Mouse (Mus musculus) CH12.LX (cell line): Measurements from ENCODE around the gene Lmna. TPM values are rescaled to one million over a fixed set of nuclear protein-coding genes. Genes with fewer than 3 reads are reported as not detected.

Experiments
- DNase-seq: peaks from one replicate; pipeline ENCODE4 v3.0.0-alpha.2; 2013; ENCODE audit errors: extremely low read depth
- H3K27ac ChIP-seq: 2 replicates; pipeline ENCODE4 v1.5.1; 2012; ENCODE audit warnings: low read depth, mild to moderate bottlenecking, control low read depth, moderate library complexity; ENCODE audit not compliant: insufficient read depth
- H3K27me3 ChIP-seq: replicated peaks from 2 replicates; pipeline ENCODE3; 2012; ENCODE audit warnings: inconsistent platforms
- H3K36me3 ChIP-seq, 2 experiments: replicated peaks in 1 of 2; 2 replicates each; pipeline versions ENCODE3 to v1.6.1; 2012; ENCODE audit warnings: inconsistent platforms in 1 of 2, low read length in 1 of 2, mild to moderate bottlenecking in 1 of 2, mixed read lengths in 1 of 2, moderate library complexity in 1 of 2; ENCODE audit not compliant: control insufficient read depth in 1 of 2, insufficient read depth in 1 of 2
- H3K4me1 ChIP-seq, 2 experiments: 2 replicates each; pipeline ENCODE4 v1.6.1; 2012; ENCODE audit warnings: inconsistent platforms in 1 of 2, moderate library complexity in 1 of 2; ENCODE audit not compliant: insufficient read depth in 2 of 2, control insufficient read depth in 1 of 2
- H3K4me2 ChIP-seq: 2 replicates; pipeline ENCODE4 v1.6.1; 2012; ENCODE audit warnings: low read depth, mild to moderate bottlenecking, control low read depth; ENCODE audit not compliant: poor library complexity, insufficient read depth, severe bottlenecking
- H3K4me3 ChIP-seq, 3 experiments: fragments of 150-350 bp in 1 of 3; sonication (generic) in 1 of 3; replicated peaks in 1 of 3; 2 replicates each; pipeline versions ENCODE3 to v1.5.1; 2011 to 2012; ENCODE audit warnings: low read depth in 2 of 3, low read length in 2 of 3, mild to moderate bottlenecking in 2 of 3, moderate library complexity in 2 of 3, control low read depth in 1 of 3, improper control_type of control experiment in 1 of 3, inconsistent platforms in 1 of 3, mixed read lengths in 1 of 3; ENCODE audit not compliant: poor library complexity in 1 of 3
- H3K79me2 ChIP-seq: replicated peaks from 2 replicates; pipeline ENCODE4 v1.6.1; 2012; ENCODE audit warnings: mild to moderate bottlenecking, moderate library complexity; ENCODE audit not compliant: control insufficient read depth, poor library complexity, insufficient read depth, severe bottlenecking; ENCODE audit errors: extremely low read depth
- H3K9ac ChIP-seq: 2 replicates; pipeline ENCODE4 v1.6.1; 2012; ENCODE audit warnings: low read depth, mild to moderate bottlenecking, control low read depth, moderate library complexity; ENCODE audit not compliant: insufficient read depth
- H3K9me3 ChIP-seq: replicated peaks from 2 replicates; pipeline ENCODE3; 2012; ENCODE audit warnings: low read length, inconsistent platforms, mixed read lengths
- ELF1 ChIP-seq: IDR thresholded peaks from 2 replicates; pipeline ENCODE4 v1.6.1; 2014; ENCODE audit warnings: low read depth, mild to moderate bottlenecking, inconsistent platforms, low read length, improper control_type of control experiment
- ETS1 ChIP-seq: conservative IDR thresholded peaks from 2 replicates; pipeline ENCODE4 v1.6.1; 2012; ENCODE audit warnings: low read depth, mild to moderate bottlenecking, inconsistent platforms, low read length, improper control_type of control experiment, moderate library complexity
- HCFC1 ChIP-seq: IDR thresholded peaks from 2 replicates; pipeline ENCODE4 v1.6.1; 2012; ENCODE audit warnings: low read depth, mild to moderate bottlenecking, inconsistent platforms, low read length, improper control_type of control experiment
- IRF4 ChIP-seq: IDR thresholded peaks from 2 replicates; pipeline ENCODE4 v1.6.1; 2014; ENCODE audit warnings: low read depth, mild to moderate bottlenecking, inconsistent platforms, low read length, improper control_type of control experiment
- MXI1 ChIP-seq: IDR thresholded peaks from 2 replicates; pipeline ENCODE4 v1.6.1; 2011; ENCODE audit warnings: mild to moderate bottlenecking, low read depth, low read length, improper control_type of control experiment
- RCOR1 ChIP-seq: conservative IDR thresholded peaks from 2 replicates; pipeline ENCODE4 v1.6.1; 2012; ENCODE audit warnings: low read depth, mild to moderate bottlenecking, inconsistent platforms, low read length, improper control_type of control experiment
- ZNF384 ChIP-seq: IDR thresholded peaks from 2 replicates; pipeline ENCODE4 v1.6.1; 2012; ENCODE audit warnings: low read depth, low read length, improper control_type of control experiment, inconsistent platforms
- dilution Hi-C: fragments of 300-500 bp; cut with MboI; formaldehyde crosslinking; loops from 2 replicates; pipeline ENCODE4 v1.14.3; 2020; ENCODE audit warnings: low sequenced_read_pairs; ENCODE audit not compliant: extremely low pct_unique_long_range_greater_than_20kb, extremely low pct_ligation_motif_present
- in situ Hi-C: fragments of 300-500 bp; cut with MboI; formaldehyde crosslinking; loops from 3 replicates; pipeline ENCODE4 v1.14.3; 2019; ENCODE audit warnings: low sequenced_read_pairs, low pct_ligation_motif_present, low pct_unique_long_range_greater_than_20kb, mixed read lengths
- polyA plus RNA-seq: library from polyadenylated mRNA; unstranded; fragments of >175 nt; gene quantifications from 2 replicates; pipeline ENCODE4 v1.2.1, GENCODE M21; 2012; ENCODE audit warnings: low read depth; ENCODE audit not compliant: insufficient read length
- total RNA-seq, 2 experiments: library from RNA; depleted of rRNA; stranded (reverse); fragments of 300-350 nt in 1 of 2; fragments of >200 nt in 1 of 2; gene quantifications; 2 replicates each; pipeline ENCODE4 v1.2.3; 2012 to 2014

Gene Lmna
- total and polyA plus RNA-seq, 3 experiments: 16.1 to 67.7 (median 17.2) TPM

GRCm38 (mm10) chr3:88502031-88502571 lies 7.7 kb downstream of the Lmna start:
- in situ Hi-C loops: no loop called here
- H3K79me2 ChIP-seq: no peaks in the 10 kb centered on the region; the same call in 1 of the 2 replicates
- H3K9ac ChIP-seq: peak overlapping the region; percentile 64
- TF ChIP-seq ZNF384: no peak
- TF ChIP-seq MXI1: 0 out of 2 replicates have a peak, but pooled peaks have one; percentile 14
- H3K27ac ChIP-seq: no peak overlapping the region
- peaks cover 10% of the 10 kb centered on the region for H3K27me3 ChIP-seq
- no peak for DNase-seq
- H3K4me1 ChIP-seq: peaks cover 9 to 58% of the 10 kb centered on the region in 2 experiments
- H3K4me2 ChIP-seq: peak overlapping the region; percentile 79
- dilution Hi-C loops: no loop called here
- H3K36me3 ChIP-seq: peaks cover 0 to 12% of the 10 kb centered on the region in 2 experiments
- H3K4me3 ChIP-seq: peak overlapping the region; percentile 62 to 87 (median 87)
- H3K9me3 ChIP-seq: no peaks in the 10 kb centered on the region

DNA sequence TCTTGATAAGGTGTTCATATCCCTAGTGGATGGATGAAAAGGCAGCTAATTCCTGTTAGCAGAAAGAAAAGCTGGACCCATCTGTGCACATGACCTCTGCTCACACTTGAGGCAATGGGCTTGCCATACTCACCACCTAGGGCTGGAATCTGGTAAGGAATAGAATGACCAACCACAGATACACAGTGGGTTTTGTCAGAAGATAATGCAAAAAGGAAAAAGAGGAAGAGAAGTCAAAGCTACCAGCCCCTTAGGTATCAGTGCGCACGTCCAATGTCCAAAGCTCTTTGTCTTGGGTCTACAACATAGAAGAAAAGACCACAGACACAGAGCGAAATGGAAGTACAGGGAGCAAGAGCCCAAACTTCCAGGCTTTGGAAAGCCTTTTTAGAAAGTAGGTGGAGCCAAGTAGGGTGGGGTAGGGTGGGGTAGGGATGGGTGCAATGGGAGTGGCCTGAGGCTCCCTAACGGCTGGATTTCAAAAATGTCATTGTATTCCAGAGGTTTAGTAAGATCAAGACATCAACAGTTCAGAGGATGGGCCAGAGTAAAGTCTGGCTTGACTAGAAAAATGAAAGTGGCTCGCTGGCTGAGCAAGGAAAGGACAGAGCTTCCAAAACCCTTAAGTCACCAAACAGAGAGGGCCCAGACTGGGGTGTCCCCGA lies 8.3 kb downstream of the Lmna start:
- dilution Hi-C loops: no loop called here
- in situ Hi-C loops: no loop called here
- Histone ChIP-seq H3K9me3 (no peaks in the 10 kb centered on the region), H3K79me2 (no peaks in the 10 kb centered on the region; the same call in 1 of the 2 replicates), H3K27me3 (peaks cover 10% of the 10 kb centered on the region), H3K4me3 (peak overlapping the region in 2 of 3 experiments; percentile 87), H3K9ac (peak overlapping the region; percentile 64; the same call in 1 of the 2 replicates), H3K36me3 (peaks cover 0 to 12% of the 10 kb centered on the region in 2 experiments), H3K4me2 (peak overlapping the region; percentile 79), H3K4me1 (peaks cover 8 to 55% of the 10 kb centered on the region in 2 experiments), H3K27ac (no peak overlapping the region)
- DNase-seq: no peak
- TF ChIP-seq IRF4 (0 out of 2 replicates have a peak, but pooled peaks have one; percentile 24), HCFC1 (no peak), RCOR1 (no peak), MXI1 (no peak)

GRCm38 (mm10) chr3:88500655-88501365 lies 8.9 kb downstream of the Lmna start:
- Histone ChIP-seq H3K36me3 (peaks cover 0 to 12% of the 10 kb centered on the region in 2 experiments), H3K27me3 (peaks cover 10% of the 10 kb centered on the region), H3K4me1 (peaks cover 8 to 49% of the 10 kb centered on the region in 2 experiments), H3K79me2 (no peaks in the 10 kb centered on the region; the same call in 1 of the 2 replicates), H3K4me3 (peak overlapping the region in 1 of 3 experiments; percentile 87)
- DNase-seq: no peak
- dilution Hi-C loops (no loop called here), in situ Hi-C loops (no loop called here)
- TF ChIP-seq ELF1 (no peak), ETS1 (no peak)
- TF ChIP-seq, all 38 proteins: peak for 0
- peak overlapping the region; percentile 79; the same call in 1 of the 2 replicates for H3K4me2 ChIP-seq
- no peaks in the 10 kb centered on the region for H3K9me3 ChIP-seq
- H3K27ac ChIP-seq: no peak overlapping the region
- H3K9ac ChIP-seq: no peak overlapping the region
